Mouse (Mus musculus) megakaryocyte, adult 5-6 weeks (primary cell): ENCODE measurements around the gene Rfx1. TPM values are rescaled to one million over a fixed set of nuclear protein-coding genes. Genes with fewer than 3 reads are reported as not detected.

Experiments used
- ATAC-seq: 2 replicates; pipeline ENCODE4 v1.8.0; 2016; ENCODE audit warnings: mild to moderate bottlenecking, inconsistent platforms; ENCODE audit not compliant: poor library complexity, severe bottlenecking
- total RNA-seq, 2 experiments: library from RNA; stranded (forward) in 1 of 2; stranded (reverse) in 1 of 2; fragments of 153-499, 151-499 nt in 1 of 2; fragments of 221-1000, 200-1000 nt in 1 of 2; gene quantifications; 2 replicates each; pipeline versions ENCODE4 v1.2.3 to v1.2.4; 2015 to 2017

Rfx1 gene
- total RNA-seq, 2 experiments from 2014 or later: 4.2 to 10.6 TPM

DNA sequence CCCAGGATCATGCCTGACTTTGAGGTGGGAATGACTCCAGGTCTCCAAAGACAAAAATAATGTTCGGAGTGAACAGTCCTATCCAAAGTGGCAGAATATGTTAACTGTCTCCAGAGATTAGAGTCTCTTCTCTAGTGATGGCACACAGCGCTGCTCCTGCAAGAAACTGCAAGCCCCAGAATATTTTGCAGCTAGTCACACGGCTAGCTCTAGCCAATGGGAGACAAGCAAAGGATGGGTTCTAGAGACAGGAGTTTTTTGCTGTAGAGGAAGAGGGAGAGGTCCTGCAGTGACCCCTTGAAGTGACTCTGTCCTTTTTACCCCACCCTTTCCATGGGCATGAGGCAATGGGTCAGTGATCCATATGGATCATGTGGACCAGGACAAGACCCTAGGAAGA is 71.2 kb downstream of the Rfx1 start:
- ATAC-seq: no peak

- no peak for ATAC-seq
These were observed 74.2 kb downstream of the Rfx1 start for GRCm38 (mm10) chr8:84140838-84141237.

GRCm38 (mm10) chr8:84144636-84145245 is 78.1 kb downstream of the Rfx1 start:
- 0 out of 2 replicates have a peak, but pooled peaks have one; percentile 4 for ATAC-seq

Other genes starting within 250 kb of the Rfx1 start
- 2.4 and 3.6 TPM in 2 replicates for gene Adgrl1, start 166.7 kb upstream of the Rfx1 start, total RNA-seq (2015)
- gene Adgrl1, start 166.7 kb upstream of the Rfx1 start, total RNA-seq (2017): 1.7 TPM in 2 replicates
- 0.09 and 0.31 TPM in 2 replicates for gene Gm10644, start 111.6 kb upstream of the Rfx1 start, total RNA-seq (2015)
- 0.40 and 0.94 TPM in 2 replicates for gene Gm10644, start 111.6 kb upstream of the Rfx1 start, total RNA-seq (2017)
- 87.3 and 95.0 TPM in 2 replicates for gene Asf1b, start 111.3 kb upstream of the Rfx1 start, total RNA-seq (2015)
- 68.5 and 71.1 TPM in 2 replicates for gene Asf1b, start 111.3 kb upstream of the Rfx1 start, total RNA-seq (2017)
- gene Prkaca, start 93.8 kb upstream of the Rfx1 start, total RNA-seq (2015): 19.6 and 21.6 TPM in 2 replicates
- 17.7 and 17.9 TPM in 2 replicates for gene Prkaca, start 93.8 kb upstream of the Rfx1 start, total RNA-seq (2017)
- 63.0 and 69.1 TPM in 2 replicates for gene Samd1, start 69.2 kb upstream of the Rfx1 start, total RNA-seq (2015)
- 46.6 and 48.4 TPM in 2 replicates for gene Samd1, start 69.2 kb upstream of the Rfx1 start, total RNA-seq (2017)
- gene 1700067K01Rik, start 65.3 kb upstream of the Rfx1 start, total RNA-seq (2015): 0.16 TPM in 1 of 2 replicates, not detected in the other
- gene 1700067K01Rik, start 65.3 kb upstream of the Rfx1 start, total RNA-seq (2017): 0.41 TPM in 1 of 2 replicates, not detected in the other
- not detected in 2 replicates for gene 2210011C24Rik, start 54.7 kb upstream of the Rfx1 start, total RNA-seq (2015)
- not detected in 2 replicates for gene 2210011C24Rik, start 54.7 kb upstream of the Rfx1 start, total RNA-seq (2017)
- gene Palm3, start 45.4 kb upstream of the Rfx1 start, total RNA-seq (2015): not detected in 2 replicates
- not detected in 2 replicates for gene Palm3, start 45.4 kb upstream of the Rfx1 start, total RNA-seq (2017)
- gene Il27ra, start 24.2 kb upstream of the Rfx1 start, total RNA-seq (2015): 1.5 and 2.2 TPM in 2 replicates
- gene Il27ra, start 24.2 kb upstream of the Rfx1 start, total RNA-seq (2017): 0.12 and 0.73 TPM in 2 replicates
- gene Rln3, start 21.8 kb upstream of the Rfx1 start, total RNA-seq (2015): not detected in 2 replicates
- gene Rln3, start 21.8 kb upstream of the Rfx1 start, total RNA-seq (2017): not detected in 2 replicates
- gene Gm10643, start 1.7 kb upstream of the Rfx1 start, total RNA-seq (2015): 1.0 and 1.4 TPM in 2 replicates
- 1.7 and 2.4 TPM in 2 replicates for gene Gm10643, start 1.7 kb upstream of the Rfx1 start, total RNA-seq (2017)
- gene Dcaf15, start 37.9 kb downstream of the Rfx1 start, total RNA-seq (2015): 11.3 and 13.6 TPM in 2 replicates
- gene Dcaf15, start 37.9 kb downstream of the Rfx1 start, total RNA-seq (2017): 14.8 and 16.4 TPM in 2 replicates
- 0.21 and 0.65 TPM in 2 replicates for gene Podnl1, start 59.2 kb downstream of the Rfx1 start, total RNA-seq (2015)
- 0.12 and 0.62 TPM in 2 replicates for gene Podnl1, start 59.2 kb downstream of the Rfx1 start, total RNA-seq (2017)
- gene Cc2d1a, start 81.1 kb downstream of the Rfx1 start, total RNA-seq (2015): 9.0 and 12.9 TPM in 2 replicates
- gene Cc2d1a, start 81.1 kb downstream of the Rfx1 start, total RNA-seq (2017): 5.8 and 9.8 TPM in 2 replicates
- gene 4930432K21Rik, start 81.2 kb downstream of the Rfx1 start, total RNA-seq (2015): 0.07 and 0.09 TPM in 2 replicates
- gene 4930432K21Rik, start 81.2 kb downstream of the Rfx1 start, total RNA-seq (2017): 0.37 and 1.8 TPM in 2 replicates
- gene Nanos3, start 118.4 kb downstream of the Rfx1 start, total RNA-seq (2015): not detected in 2 replicates
- gene Nanos3, start 118.4 kb downstream of the Rfx1 start, total RNA-seq (2017): not detected in 2 replicates
- gene Zswim4, start 170.2 kb downstream of the Rfx1 start, total RNA-seq (2015): 6.2 and 6.5 TPM in 2 replicates
- gene Zswim4, start 170.2 kb downstream of the Rfx1 start, total RNA-seq (2017): 8.9 and 9.4 TPM in 2 replicates
- 169 and 188 TPM in 2 replicates for gene D8Ertd738e, start 182.9 kb downstream of the Rfx1 start, total RNA-seq (2015)
- 99.7 and 113 TPM in 2 replicates for gene D8Ertd738e, start 182.9 kb downstream of the Rfx1 start, total RNA-seq (2017)
- gene Mri1, start 190.5 kb downstream of the Rfx1 start, total RNA-seq (2015): 11.6 and 13.5 TPM in 2 replicates
- gene Mri1, start 190.5 kb downstream of the Rfx1 start, total RNA-seq (2017): 4.0 and 4.9 TPM in 2 replicates
- 18.7 and 22.8 TPM in 2 replicates for gene Ccdc130, start 203.5 kb downstream of the Rfx1 start, total RNA-seq (2015)
- 17.8 and 22.5 TPM in 2 replicates for gene Ccdc130, start 203.5 kb downstream of the Rfx1 start, total RNA-seq (2017)